10 mouse cellular contexts compared by ENCODE assay signal in genomic region chr12:118842671-118843411, GRCm38 (mm10). TPM values are rescaled to one million over a fixed set of nuclear protein-coding genes. Genes with fewer than 3 reads are reported as not detected.
DNase-seq lines count a peak whose midpoint lies in the region; ATAC-seq lines count a peak whose summit lies in the region.
"Had no signal": no experiment of that assay in that cellular context is flagged by ENCODE, and none has a peak within 500 bp of the region (broad histone marks: within the 10 kb centered on the region; RNA-seq: fewer than 3 reads in every experiment).

No protein-coding gene starts in this region.

- H3K4me2 ChIP-seq in heart, embryonic 12.5 days, result peak overlapping the region; percentile 47
- H3K4me2 ChIP-seq in hindbrain, embryonic 11.5 days (replicated peaks; ENCODE audit: low read depth, low read length), result peak overlapping the region; percentile 58
- peak overlapping the region; percentile 47 for H3K4me2 ChIP-seq in midbrain, embryonic 14.5 days (ENCODE audit: low read length)

- H3K27me3 ChIP-seq in heart, embryonic 12.5 days (replicated peaks), result peaks cover 71% of the 10 kb centered on the region
- peaks cover 49% of the 10 kb centered on the region for H3K27me3 ChIP-seq in hindbrain, embryonic 11.5 days (ENCODE audit: control insufficient read depth, insufficient read depth, low read length)
- H3K27me3 ChIP-seq in midbrain, embryonic 14.5 days (ENCODE audit: control insufficient read depth, insufficient read depth, low read length), result peaks cover 84% of the 10 kb centered on the region

- H3K4me3 ChIP-seq in heart, embryonic 12.5 days, result peak overlapping the region; percentile 20
- H3K4me3 ChIP-seq in hindbrain, embryonic 11.5 days (ENCODE audit: low read depth, low read length), result peak overlapping the region; percentile 29
- H3K4me3 ChIP-seq in midbrain, embryonic 14.5 days (replicated peaks; ENCODE audit: low read depth, low read length), result peak overlapping the region; percentile 22; the same call in 1 of the 2 replicates

- no peaks in the 10 kb centered on the region for H3K9me3 ChIP-seq in heart, embryonic 12.5 days (replicated peaks)
- H3K9me3 ChIP-seq in hindbrain, embryonic 11.5 days (ENCODE audit: control insufficient read depth, low read length), result no peaks in the 10 kb centered on the region
- no peaks in the 10 kb centered on the region for H3K9me3 ChIP-seq in midbrain, embryonic 14.5 days (ENCODE audit: control insufficient read depth, low read length)

- ATAC-seq in heart, embryonic 12.5 days (ENCODE audit: insufficient number of reproducible peaks, low FRiP score), result no peak
- ATAC-seq in hindbrain, embryonic 11.5 days (ENCODE audit: low FRiP score), result peak; percentile 31
- no peak for ATAC-seq in midbrain, embryonic 14.5 days (ENCODE audit: low FRiP score, low TSS enrichment)
- ATAC-seq in monocyte, adult 5-6 weeks (replicated peaks; ENCODE audit: insufficient number of reproducible peaks, low FRiP score, low TSS enrichment, poor library complexity, severe bottlenecking), result no peak

- no peak overlapping the region for H3K9ac ChIP-seq in heart, embryonic 12.5 days
- peak overlapping the region; percentile 46 for H3K9ac ChIP-seq in hindbrain, embryonic 11.5 days (ENCODE audit: low read depth, low read length)
- H3K9ac ChIP-seq in midbrain, embryonic 14.5 days (replicated peaks; ENCODE audit: low read length), result no peak overlapping the region

- no peak overlapping the region for H3K27ac ChIP-seq in heart, embryonic 12.5 days (ENCODE audit: poor library complexity, severe bottlenecking)
- H3K27ac ChIP-seq in hindbrain, embryonic 11.5 days (ENCODE audit: low read depth, low read length), result peak overlapping the region; percentile 45; the same call in 1 of the 2 replicates
- no peak overlapping the region for H3K27ac ChIP-seq in midbrain, embryonic 14.5 days (replicated peaks; ENCODE audit: low read depth, low read length)

- WGBS in heart, embryonic 12.5 days, result under 1% methylated on average over 33 of the region's 33 CpGs
- WGBS in hindbrain, embryonic 11.5 days, result under 1% methylated on average over 33 of the region's 33 CpGs
- under 1% methylated on average over 33 of the region's 33 CpGs for WGBS in midbrain, embryonic 14.5 days

- DNase-seq in heart, adult 18-20 months, result no peak
- peak; percentile 68 for DNase-seq in embryo, embryonic 10 days (ENCODE audit: low spot score)
- peak; percentile 66 for DNase-seq in hindbrain, embryonic 11.5 days (ENCODE audit: low spot score)
- DNase-seq in midbrain, embryonic 14.5 days, result peak; percentile 70
- DNase-seq in thymus, postnatal 0 days (ENCODE audit: low spot score), result no peak
- no peak for DNase-seq in cerebellum, postnatal 36 days
- DNase-seq: kidney, postnatal 36 days; lung, postnatal 36 days had no signal

- no peaks in the 10 kb centered on the region for H3K36me3 ChIP-seq in heart, embryonic 12.5 days
- no peaks in the 10 kb centered on the region for H3K36me3 ChIP-seq in hindbrain, embryonic 11.5 days (ENCODE audit: control insufficient read depth, insufficient read depth, low read length)
- no peaks in the 10 kb centered on the region for H3K36me3 ChIP-seq in midbrain, embryonic 14.5 days (ENCODE audit: control insufficient read depth, insufficient read depth, low read length)

- H3K4me1 ChIP-seq in heart, embryonic 12.5 days (replicated peaks), result peaks cover 11% of the 10 kb centered on the region
- peaks cover 5% of the 10 kb centered on the region for H3K4me1 ChIP-seq in hindbrain, embryonic 11.5 days (replicated peaks; ENCODE audit: control insufficient read depth, insufficient read depth, low read length)
- 0 out of 2 replicates have a peak, but pooled peaks cover 3% of the 10 kb centered on the region for H3K4me1 ChIP-seq in midbrain, embryonic 14.5 days (ENCODE audit: control insufficient read depth, insufficient read depth, low read length)

RNA-seq across cellular contexts. Expression of gene Sp8, which starts 3.3 kb away (rescaled TPM):
- 0.05 TPM in 2 replicates for polyA plus RNA-seq in heart, embryonic 12.5 days (2016; fragmentation: Nextera tagmentation; extraction: Ambion mirVana)
- not detected for total RNA-seq in heart, adult 18-20 months (2021)
- 10.8 and 12.2 TPM in 2 replicates for polyA plus RNA-seq in hindbrain, embryonic 11.5 days (2014; fragmentation: Nextera tagmentation; extraction: Ambion mirVana)
- polyA plus RNA-seq in midbrain, embryonic 14.5 days (2014; fragmentation: Nextera tagmentation; extraction: Ambion mirVana), result 1.4 and 1.7 TPM in 2 replicates
- not detected in 3 replicates for total RNA-seq in monocyte, adult 5-6 weeks (2017)
- 0.07 TPM in 1 of 2 replicates, not detected in the other for polyA plus RNA-seq in thymus, postnatal 0 days (2015; fragmentation: Nextera tagmentation; extraction: Ambion mirVana)

Comparison
In these comparisons a context has a peak if more than half of its experiments do, and no peak if none do; other contexts are left out.
1. DNase-seq: peak in embryo, embryonic 10 days (single experiment), hindbrain, embryonic 11.5 days (single experiment) and midbrain, embryonic 14.5 days (single experiment); none in heart, adult 18-20 months (0 of 2), thymus, postnatal 0 days (single experiment) and cerebellum, postnatal 36 days (0 of 2).
2. Peak in every context shown above with its lines, with median percentiles within 50 percentile points of each other: H3K4me2 ChIP-seq and H3K4me3 ChIP-seq.